Mouse (Mus musculus) ovary, postnatal 36 days (tissue): ENCODE measurements around the gene Armc12.

Experiments used
- DNase-seq: peaks from one replicate; pipeline ENCODE4 v3.0.0; 2022; ENCODE audit warnings: low spot score, mixed read lengths

Gene Armc12

DNA sequence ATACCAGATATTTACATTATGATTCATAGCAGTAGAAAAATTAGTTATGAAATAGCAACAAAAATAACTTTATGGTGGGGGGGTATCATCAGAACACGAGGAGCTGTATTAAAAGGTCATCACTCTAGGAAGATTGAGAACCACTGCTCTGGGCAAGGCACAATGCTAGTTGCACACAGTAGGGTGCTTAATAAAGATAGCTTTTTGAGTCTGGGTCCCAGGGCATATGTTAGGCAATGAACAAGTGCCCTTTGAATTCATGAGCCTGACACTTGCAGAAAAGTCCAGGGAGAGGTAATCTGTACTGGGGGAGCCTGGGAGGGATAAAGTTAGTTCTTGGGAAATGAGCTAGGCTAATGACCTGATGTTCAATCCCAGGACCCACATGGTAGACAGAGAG, 17.3 kb upstream of the Armc12 start:
- no peak for DNase-seq

DNA sequence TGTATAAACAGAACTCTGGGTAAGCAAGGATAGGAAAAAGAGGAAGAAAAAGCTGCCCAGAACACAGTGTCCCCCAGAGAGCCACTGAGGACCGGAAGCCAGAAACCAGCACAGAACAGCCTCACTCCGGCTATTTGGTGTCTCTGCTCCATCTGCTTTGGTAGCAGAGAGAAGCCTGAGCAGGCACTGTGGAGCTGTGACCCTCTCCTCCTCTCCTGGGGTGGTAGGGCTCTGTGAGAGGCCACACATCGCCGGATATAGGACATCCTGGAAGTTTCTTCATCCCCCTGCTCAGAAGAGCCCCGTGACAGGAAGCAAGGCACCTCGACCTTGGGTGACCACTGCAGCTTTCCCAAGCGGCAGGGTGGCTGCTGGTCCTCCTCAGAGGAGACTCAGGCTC, 16.8 kb upstream of the Armc12 start:
- DNase-seq, result no peak

DNA sequence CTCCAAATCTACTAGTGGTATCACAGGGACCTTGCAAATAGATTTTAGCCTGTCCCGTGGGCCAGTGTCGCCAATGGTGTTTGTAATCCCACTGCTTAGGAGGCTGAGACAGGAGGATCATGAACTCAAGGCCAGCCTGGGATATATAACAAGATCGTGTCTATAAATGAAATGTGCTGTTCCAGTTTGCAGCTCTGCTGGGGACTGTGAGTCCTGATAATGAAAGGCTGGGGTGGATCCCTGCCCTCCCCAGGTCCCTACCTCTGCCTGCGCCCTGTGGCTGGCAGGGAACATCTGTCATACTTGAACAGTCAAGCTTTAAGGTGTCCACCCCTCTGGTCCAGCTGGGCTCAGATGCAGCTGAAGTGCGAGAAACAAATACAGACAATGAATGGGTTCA, 16.1 kb upstream of the Armc12 start:
- DNase-seq, result no peak

DNA sequence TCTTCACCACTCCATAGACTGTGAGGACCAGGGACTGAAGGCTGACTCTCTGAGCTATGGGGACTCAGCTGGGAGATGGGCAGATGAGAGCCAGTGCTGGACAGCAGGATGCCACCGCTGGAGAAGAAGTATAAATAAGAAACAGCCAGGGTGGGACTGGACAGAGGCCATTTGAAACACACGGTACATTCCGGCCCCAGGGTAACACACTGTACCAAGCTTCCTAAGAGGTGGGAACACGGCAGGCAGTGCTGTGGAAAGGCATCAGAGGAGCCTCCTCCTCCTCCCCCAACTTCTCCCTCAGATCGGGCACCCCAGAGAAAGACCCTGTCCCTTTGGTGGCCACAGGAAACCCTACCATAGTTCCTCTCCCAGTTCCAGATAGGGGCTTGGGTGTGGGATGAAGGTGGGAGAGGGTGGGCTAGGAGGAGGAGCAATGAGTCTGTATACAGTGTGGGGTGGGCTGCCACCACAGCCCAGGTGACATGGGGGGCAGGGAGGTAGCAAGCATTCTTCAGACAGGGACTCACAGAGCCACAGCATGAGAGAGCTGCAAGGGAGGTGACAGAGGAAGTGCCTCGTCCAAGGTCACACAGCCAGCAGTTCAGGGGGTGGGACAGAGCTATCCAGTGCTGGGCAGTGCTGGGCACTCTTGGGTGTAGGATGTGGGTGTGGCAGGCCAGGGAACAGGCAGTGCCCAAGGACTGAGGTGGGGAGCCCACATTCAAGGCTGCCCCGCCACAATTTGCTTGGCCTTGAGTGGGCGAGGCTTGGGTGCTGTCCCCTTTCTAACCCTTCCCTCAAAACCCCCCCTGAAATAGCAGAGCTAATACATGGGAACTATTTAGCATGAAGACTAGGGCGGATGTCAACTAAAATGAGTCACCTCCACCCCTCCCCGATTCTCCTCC, 14.9 kb upstream of the Armc12 start:
- DNase-seq, result peak; percentile 68

DNA sequence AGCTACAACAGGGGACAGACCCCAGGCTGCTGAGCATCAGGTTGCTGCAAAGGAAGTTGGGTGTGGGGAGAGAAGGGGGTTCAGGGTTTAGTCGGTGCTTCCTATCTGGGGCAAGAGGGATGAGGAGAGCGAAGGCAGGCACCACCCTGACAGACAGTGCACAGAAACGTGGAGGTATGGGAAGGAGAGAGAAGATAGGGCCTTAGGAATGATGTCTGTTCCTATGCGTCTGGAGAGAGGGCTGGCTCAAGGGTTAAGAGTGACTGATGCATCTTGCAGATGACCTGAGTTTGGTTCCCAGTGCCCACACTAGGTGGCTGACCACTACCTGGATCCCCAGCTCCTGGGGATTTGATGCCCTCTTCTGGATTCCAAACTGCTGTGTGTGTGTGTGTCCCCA, 13.7 kb upstream of the Armc12 start:
- DNase-seq, result no peak

DNA sequence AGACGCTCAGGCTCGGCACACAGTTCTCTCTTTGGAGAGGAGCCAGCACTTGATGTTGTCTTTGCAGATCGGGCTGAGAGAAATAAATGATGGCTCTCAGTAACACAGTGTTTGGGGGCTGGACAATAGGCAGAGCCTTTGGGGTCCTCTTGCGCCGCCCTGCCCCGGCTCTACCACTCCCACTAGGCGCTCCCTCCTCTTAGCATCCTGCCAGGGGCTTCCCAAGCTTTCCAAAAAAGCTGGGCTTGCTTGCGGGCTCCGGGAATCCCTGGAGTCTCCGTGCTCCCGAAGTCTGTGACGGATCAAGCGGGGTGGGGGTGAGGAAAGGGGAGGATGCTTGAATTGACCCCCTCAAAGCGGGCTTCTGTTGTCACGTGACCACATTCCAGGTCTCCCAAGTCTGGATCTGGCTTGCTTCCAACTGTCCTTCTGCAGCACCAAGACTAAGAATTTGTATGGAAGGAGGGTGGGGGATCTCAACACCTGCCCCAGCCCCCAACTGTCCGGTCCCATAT, 13.1 kb upstream of the Armc12 start, which contains the start of gene Fkbp5:
TSS of gene Fkbp5 (minus strand) at position 87 of the 515 bp plus-strand sequence.
- peak; percentile 71 for DNase-seq

DNA sequence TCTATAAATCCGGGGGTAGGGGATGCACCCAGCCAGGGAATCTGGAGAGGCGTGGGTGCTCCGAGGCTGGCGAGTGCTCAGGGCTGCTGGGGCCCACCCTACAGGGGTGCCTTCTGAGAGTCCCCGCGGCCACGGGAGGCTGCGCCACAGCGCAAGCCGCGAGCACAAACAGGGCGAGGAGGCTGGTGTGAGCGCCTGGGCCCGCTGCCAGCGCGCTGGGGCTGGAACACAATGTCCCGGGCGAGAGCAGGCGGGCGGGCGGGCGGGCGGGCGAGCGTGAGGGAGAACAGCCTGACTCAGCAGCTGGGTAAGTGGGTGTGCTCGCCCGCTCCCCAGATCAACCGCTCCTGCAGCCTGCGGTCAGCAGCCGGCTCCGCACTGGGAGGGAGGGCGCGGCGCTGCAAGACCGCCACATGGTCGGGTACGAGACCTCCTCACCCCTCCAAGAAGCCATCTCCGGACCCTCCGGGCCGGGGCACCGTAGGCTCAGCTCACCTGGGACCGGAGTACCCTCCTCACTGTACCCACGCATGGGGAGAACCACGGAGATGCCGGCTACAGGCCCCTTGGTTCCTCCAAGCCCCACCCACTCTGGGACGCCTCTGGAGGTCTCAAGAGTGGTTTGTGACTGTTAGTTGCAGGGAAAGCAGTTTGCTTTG, 12.5 kb upstream of the Armc12 start:
- peak; percentile 91 for DNase-seq

DNA sequence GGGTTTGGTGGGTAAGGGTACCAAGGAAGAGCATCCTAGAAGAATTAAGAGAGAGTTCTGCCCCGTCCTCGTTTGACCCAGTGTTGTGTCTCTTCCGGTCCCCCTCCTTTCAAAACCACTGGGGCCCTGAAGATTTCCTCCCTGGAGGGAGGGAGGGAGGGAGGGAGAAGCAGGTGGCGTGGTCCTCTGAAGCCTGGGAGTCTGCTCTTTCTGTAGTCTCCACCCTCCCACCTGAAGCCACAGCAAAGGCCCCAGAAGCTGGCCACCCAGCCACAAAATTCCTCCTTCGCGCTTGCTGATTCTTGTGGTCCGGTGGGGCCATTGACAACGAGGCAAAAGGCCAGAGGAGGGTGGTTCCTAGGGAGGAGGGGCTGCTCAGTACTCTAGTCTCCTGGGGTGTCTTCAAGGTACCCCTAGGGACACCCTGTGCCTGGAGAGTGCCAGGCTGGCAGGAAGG, 12.0 kb upstream of the Armc12 start:
- peak; percentile 43 for DNase-seq

DNA sequence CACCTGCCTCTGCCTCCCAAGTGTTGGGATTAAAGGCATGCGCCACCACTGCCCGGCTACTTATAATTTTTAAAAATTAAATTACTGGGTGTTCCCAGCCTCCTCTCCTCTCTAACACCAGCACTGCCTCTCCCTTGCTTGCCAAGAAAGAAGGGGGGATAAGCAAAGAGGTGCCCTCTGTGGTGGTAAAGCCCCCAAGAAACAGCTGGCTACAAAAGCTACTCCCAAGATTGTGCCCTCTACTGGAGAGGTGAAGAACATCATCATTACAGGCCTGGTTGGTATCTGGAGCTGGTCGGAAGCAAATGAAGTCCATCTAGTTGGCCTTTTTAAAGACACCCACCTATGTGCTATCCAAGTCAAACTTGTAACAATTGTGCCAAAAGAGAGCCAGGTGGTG, 10.8 kb upstream of the Armc12 start:
- DNase-seq, result no peak

DNA sequence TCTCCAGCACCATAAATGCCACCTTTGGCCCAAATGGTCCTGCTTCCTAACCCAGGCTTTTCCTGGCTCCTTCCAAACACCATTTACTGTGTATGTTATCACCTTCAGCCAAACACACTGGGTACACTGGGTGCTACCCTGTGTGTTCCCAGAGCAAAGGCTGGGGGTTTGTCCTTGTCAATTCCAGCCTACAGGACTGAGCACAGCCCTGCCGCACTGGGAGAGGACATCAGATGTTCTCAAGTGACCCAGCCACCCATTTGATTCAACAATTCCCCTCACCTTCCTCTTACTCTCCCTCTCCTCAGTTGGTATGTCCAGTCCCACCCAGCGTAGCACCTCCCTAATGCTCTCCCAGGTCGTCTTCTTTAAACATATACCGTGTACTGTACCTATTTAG, 10.0 kb upstream of the Armc12 start:
- no peak for DNase-seq

DNA sequence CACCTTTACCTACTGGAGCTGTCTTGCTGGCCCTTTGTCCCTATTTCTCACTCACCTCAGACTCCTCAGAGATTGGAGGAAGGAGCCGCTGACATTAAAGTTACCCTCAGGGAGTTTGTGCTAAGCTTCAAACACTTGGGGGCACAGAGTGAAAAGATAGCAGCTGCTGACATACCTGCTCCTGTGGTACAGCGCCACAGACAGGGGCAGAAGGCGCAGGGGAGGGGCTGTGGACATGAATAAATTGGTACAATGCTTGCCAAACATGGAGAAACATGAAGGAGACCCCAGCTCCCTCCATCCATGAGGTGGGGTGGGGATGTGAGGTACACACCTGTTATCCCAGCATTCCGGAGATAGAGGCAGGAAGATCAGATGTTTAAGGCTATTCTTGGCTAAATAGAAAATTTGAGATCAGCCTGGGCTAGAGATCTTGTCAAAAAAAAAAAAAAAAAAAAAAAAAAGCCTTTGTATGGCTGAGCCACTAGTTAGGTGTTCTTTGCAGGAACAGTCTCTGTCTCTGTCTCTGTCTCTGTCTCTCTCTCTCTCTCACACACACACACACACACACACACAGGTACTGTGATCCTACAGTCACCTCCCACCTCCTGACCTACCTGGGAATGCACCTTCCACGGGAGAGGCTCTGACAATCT, 9.4 kb upstream of the Armc12 start:
- DNase-seq, result no peak

DNA sequence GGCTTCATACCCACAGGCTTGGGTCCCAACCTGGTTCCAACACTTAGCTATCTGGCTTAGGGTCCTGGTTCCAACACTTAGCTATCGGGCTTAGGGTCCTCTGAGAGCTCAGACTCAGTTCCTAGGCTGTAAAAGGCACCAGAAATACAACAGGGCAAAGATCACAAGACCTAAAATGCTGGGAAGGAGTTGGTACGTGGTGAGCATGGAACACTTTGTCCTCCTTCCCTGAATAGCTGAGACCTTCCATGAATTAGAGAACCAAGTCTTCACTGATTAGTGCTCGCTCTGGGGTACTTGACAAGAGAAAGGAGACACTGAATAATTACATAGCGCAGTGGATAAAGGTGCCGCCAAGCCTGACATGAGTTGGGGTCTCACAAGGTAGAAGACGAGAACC, 8.7 kb upstream of the Armc12 start:
- no peak for DNase-seq

DNA sequence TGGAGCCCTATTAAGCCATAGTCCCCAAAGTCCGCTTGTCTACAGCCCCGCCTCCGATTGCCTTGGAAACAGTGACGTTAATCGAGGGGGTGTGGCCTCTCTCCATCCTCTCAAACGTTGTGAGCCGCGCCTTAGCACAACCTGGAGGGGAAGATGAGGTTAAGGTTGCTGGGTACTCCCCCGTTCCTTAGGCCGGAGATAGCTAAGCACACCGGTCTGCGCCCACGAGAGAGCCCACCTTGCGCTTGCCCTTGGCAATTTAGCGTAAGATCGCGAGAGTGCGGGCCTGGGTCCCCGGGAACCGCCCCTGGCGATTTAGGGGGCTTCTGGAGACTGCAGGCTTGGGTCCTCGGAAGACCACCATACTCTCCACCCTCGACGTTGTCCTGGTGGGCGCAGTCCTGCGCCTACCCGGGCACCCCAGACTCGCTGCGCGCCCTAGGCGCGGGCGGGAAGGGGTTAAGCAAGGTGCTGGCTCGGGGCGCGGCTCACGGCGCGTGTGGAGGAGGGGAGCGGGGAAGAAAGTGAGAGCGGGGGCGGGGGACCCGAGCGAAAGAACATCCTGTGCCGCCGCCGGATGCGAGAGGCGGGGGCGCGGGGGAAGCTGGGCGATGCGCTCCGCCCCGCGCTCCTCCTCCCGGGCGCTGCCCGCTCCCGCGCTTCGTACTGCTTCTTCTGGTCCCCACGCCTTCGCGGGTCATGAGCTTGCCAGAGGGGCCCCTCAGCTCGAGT, 7.8 kb upstream of the Armc12 start:
- peak; percentile 88 for DNase-seq

DNA sequence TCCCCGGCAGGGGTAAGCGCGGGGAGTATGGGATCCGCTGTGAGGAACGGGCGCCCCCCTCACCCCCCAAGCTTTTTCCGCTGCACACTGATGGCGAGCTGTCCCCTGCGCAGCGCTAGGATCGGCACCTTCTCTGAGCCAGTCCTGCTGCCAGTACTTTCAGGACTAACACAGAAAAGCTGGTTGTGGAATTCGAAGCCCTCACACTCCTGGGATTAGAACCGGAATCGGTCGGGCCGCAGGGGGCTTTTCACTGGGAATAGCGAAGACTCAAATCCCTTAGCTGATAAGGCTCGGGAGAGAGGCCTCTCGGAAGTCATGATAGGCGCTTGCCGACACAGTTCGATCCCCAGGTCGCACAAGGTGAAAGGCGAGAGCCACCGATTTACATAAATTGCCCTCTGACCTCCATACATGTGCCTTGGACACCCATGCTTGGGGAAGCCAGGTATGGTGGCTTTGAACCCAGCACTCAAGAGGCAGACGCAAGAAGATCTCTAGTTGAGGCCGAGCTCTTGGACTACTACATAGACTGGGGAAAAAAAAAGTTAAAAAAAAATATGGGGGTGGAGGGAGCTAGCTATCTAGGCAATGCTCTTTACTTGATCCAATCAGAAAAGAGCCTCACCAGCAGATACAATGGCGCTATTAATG, 7.1 kb upstream of the Armc12 start:
- no peak for DNase-seq

DNA sequence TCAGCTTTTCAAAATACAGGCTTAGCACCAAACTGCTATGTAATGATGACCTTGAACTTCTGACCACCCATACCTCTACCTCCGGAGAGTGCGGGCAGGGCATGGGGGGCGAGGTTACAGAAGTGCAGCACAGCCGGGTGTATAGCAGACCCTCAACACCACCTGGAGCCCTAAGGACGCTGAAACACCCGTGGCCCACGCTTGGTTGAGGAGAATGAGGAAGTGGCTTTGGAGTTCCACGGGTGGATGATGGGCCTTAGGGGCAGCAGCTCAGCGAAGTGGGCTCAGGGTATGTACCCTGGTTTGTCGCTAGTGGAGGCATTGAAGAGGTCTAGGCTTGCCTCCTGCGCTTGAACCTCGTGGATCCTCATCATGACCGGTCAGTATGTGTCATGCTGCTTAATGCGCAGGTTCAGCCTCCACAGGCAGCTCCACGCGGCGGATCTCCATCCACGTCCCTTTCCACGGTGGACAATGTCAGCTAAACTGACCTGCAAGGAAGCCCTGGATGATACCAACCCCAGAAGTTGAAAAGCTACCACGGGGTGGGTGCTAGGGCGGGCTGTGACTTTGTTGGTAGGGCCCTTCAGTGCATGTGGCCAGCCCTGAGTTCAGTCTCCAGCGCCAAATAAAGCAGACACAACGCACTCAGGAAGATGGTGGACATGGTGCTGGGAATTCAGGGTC, 6.5 kb upstream of the Armc12 start:
- no peak for DNase-seq

DNA sequence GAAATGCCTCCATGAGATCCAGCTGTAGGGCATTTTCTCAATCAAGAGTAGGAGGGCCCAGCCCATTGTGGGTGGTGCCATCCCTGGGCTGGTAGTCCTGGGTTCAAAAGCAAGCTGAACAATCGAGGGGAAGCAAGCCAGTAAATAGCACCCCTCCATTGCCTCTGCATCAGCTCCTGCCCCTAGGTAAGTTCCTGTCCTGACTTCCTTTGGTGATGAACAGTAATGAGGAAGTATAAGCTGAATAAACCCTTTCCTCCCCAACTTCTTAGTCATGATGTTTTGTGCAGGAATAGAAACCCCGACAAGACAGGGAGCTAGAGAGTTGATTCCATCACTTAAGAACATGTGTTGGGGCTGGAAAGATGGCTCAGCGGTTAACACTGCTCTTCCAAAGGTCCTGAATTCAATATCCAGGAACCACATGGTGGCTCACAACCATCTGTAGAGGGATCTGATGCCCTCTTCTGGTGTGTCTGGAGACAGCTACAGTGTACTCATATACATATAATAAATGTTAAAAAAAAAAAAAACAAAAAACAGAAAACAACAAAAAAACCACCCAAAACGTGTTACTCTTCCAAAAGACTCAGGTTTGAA, 5.7 kb upstream of the Armc12 start:
- DNase-seq, result no peak

DNA sequence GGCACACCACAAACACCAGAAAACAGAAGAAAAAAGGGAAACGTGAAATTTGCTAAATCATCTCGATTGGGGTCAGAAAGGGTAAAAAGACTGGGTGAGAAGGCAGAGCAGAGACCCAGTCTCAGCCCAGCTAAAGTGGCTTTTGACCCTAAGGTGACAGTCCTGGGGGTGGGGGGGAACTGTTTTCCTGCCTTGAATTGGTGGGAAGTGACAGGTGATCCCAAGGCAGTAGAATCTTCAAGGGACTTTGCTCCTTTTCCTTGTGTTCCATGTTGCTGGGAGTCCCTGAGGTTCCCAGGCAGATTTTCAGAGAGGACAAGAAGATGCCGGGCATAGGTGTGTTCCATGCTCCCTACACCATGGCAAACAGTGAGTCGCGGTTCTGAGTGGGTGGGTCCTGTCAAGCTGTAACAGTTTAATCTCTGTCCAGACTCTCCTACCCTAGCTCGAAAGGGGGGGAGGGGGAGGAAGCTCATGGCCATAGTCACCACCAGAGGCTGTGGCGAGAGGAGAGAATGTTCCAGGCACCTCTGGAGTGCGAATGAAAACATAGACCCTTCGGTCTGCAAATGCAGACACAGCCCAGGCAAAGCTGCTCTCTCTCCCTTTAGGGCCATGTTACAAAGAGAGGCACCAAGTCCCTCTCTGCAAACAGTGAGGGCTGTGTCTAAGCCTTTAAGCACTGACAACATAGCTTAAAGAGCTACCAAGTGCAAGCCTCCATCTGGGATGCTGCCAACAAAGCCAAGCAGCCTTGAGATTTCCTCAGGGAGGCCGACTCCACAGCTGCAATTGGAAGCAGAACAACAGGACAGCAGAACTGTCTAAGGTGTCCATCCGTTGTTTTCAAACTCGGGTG, 3.2 kb upstream of the Armc12 start:
- DNase-seq, result peak; percentile 39

DNA sequence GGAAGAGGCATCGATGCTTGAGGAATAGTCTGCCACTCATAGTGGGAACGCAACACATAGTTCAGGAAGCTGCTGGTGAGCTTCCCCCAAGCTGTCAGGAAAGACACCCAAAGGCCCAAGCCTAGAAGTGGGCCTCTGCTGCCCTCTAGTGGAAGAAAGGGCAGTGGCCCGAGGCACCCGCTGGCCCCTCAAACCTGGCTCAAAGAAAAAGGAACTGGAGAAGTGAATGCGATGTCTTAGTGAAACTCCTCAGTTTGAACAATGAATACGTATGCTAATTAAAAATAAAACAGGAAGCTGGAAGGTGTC, 2.6 kb upstream of the Armc12 start:
- peak; percentile 85 for DNase-seq

DNA sequence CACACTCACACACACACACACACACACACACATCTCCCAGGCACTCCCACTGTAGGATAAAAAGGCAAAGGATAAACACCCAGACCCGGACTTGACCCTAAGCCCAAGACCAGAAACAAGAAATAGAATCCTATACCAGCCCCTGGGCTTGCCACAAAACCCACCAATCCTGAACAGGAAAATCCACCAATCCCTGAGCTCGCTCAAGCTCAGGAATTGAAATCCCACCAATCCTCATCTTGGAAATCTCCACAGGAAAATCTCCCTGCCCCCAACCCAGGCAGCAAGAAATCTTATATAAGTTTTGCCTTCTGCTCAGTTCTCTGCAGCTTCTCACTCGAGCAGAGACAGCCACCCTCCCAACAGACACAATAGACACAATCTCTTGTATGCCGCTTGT, 1.5 kb upstream of the Armc12 start:
- no peak for DNase-seq

DNA sequence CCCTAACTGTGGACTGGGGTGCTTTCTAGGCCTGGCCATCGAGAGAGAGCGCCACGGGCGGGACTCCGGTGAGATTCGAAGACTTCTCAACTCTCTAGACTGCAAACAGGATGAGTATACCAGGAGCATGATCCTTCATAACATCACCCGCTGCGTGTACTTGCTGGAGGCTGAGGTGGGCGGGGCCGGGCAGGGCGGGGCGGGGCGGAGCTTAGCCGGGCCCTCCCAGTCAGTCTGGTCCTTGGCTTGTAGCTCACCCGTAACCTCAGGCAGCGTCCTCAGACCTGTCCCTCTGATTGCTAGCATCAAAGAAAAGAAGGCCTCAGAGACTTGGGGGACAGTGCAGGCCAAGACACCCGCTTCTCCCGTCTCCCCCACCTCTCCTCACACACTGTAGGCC, 1.3 kb downstream of the Armc12 start:
- no peak for DNase-seq
